Mouse (Mus musculus): ENCODE measurements around the gene Aars2. TPM values are rescaled to one million over a fixed set of nuclear protein-coding genes. Genes with fewer than 3 reads are reported as not detected.
A peak's percentile ranks its signal among the peaks of the same experiment; 100 is the strongest.

Aars2 gene
- polyA plus RNA-seq, 1 experiment from 2014 or later: 25.2 TPM

DNA sequence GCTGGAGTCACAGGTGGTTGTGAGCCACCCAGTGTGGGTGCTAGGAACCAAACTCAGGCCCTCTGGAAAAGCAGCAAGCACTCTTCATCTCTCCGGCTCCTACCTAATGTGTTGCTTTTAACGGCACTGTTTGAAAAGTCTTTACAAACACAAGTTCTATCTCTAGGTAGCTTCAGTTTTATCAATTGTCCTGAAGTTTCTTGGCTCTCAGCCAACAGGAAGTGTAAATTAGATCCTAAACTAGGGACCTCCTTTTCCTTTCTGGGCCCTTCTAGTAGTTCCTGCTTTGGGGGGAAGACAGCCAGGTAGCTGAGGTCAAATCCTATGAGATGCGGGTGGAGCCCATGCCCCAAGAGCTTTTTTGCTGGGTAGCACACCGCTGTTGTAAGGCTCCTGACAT lies 4.2 kb downstream of the Aars2 start:
- 90% methylated on average over 4 of the region's 4 CpGs for WGBS

GRCm38 (mm10) chr17:45511757-45512156 lies 5.1 kb downstream of the Aars2 start:
- H3K9ac ChIP-seq (ENCODE audit: low read length): no peak overlapping the region
- H3K9me3 ChIP-seq (ENCODE audit: control insufficient read depth, low read length): no peaks in the 10 kb centered on the region
- no peak overlapping the region for H3K4me2 ChIP-seq (ENCODE audit: low read depth, low read length, severe bottlenecking)
- no peak overlapping the region for H3K4me3 ChIP-seq (ENCODE audit: low read depth, low read length)
- peaks cover 3% of the 10 kb centered on the region; the same call in 1 of the 2 replicates for H3K36me3 ChIP-seq (ENCODE audit: control insufficient read depth, insufficient read depth, low read length)
- DNase-seq (ENCODE audit: low spot score): no peak
- no peaks in the 10 kb centered on the region for H3K4me1 ChIP-seq (replicated peaks; ENCODE audit: control insufficient read depth, insufficient read depth, low read length)
- WGBS: 94% methylated on average over 4 of the region's 4 CpGs
- no peak for ATAC-seq (replicated peaks; ENCODE audit: low FRiP score)
- no peaks in the 10 kb centered on the region for H3K27me3 ChIP-seq (ENCODE audit: control insufficient read depth, insufficient read depth, low read length)
- no peak overlapping the region for H3K27ac ChIP-seq (ENCODE audit: low read depth, low read length)

More for the DNA sequence above, 4.2 kb downstream of the Aars2 start:
- no peak for ATAC-seq (replicated peaks; ENCODE audit: low FRiP score)
- Histone ChIP-seq H3K4me3 (ENCODE audit: low read depth, low read length) (no peak overlapping the region), H3K4me2 (ENCODE audit: low read depth, low read length, severe bottlenecking) (no peak overlapping the region), H3K27me3 (ENCODE audit: control insufficient read depth, insufficient read depth, low read length) (no peaks in the 10 kb centered on the region), H3K27ac (ENCODE audit: low read depth, low read length) (no peak overlapping the region), H3K9me3 (ENCODE audit: control insufficient read depth, low read length) (no peaks in the 10 kb centered on the region), H3K36me3 (ENCODE audit: control insufficient read depth, insufficient read depth, low read length) (peaks cover 3% of the 10 kb centered on the region; the same call in 1 of the 2 replicates), H3K4me1 (replicated peaks; ENCODE audit: control insufficient read depth, insufficient read depth, low read length) (no peaks in the 10 kb centered on the region; the same call in 1 of the 2 replicates), H3K9ac (ENCODE audit: low read length) (no peak overlapping the region)
- DNase-seq (ENCODE audit: low spot score): no peak

GRCm38 (mm10) chr17:45515204-45515726 lies 8.6 kb downstream of the Aars2 start:
- no peak overlapping the region for H3K9ac ChIP-seq (ENCODE audit: low read length)
- DNase-seq (ENCODE audit: low spot score) (no peak), ATAC-seq (replicated peaks; ENCODE audit: low FRiP score) (no peak)
- no peaks in the 10 kb centered on the region for H3K9me3 ChIP-seq (ENCODE audit: control insufficient read depth, low read length)
- H3K4me3 ChIP-seq (ENCODE audit: low read depth, low read length): no peak overlapping the region
- no peaks in the 10 kb centered on the region; the same call in 1 of the 2 replicates for H3K36me3 ChIP-seq (ENCODE audit: control insufficient read depth, insufficient read depth, low read length)
- H3K4me2 ChIP-seq (ENCODE audit: low read depth, low read length, severe bottlenecking): no peak overlapping the region
- H3K27me3 ChIP-seq (ENCODE audit: control insufficient read depth, insufficient read depth, low read length): no peaks in the 10 kb centered on the region
- H3K27ac ChIP-seq (ENCODE audit: low read depth, low read length): no peak overlapping the region
- 59% methylated on average over 15 of the region's 15 CpGs for WGBS
- no peaks in the 10 kb centered on the region for H3K4me1 ChIP-seq (replicated peaks; ENCODE audit: control insufficient read depth, insufficient read depth, low read length)

DNA sequence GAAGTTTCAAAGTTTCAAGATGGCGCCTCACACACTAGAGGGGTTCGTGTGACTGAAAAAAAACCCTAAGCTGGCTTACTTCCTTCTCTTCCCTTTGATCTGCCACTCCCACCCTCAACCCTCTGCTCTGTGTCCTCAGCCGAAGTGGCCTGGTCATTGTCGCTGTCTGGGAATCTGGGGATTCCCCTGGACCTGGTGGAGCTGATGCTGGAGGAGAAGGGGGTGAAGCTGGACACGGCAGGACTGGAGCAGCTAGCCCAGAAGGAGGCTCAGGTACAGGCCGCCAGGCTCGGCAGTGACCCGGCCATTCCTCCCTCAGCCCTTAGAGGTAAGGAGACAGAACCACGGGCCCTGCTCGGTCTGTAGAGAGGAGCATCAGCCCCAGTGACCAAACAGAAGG lies 9.2 kb downstream of the Aars2 start:
- Histone ChIP-seq H3K4me1 (replicated peaks; ENCODE audit: control insufficient read depth, insufficient read depth, low read length) (no peaks in the 10 kb centered on the region), H3K27me3 (ENCODE audit: control insufficient read depth, insufficient read depth, low read length) (no peaks in the 10 kb centered on the region), H3K36me3 (ENCODE audit: control insufficient read depth, insufficient read depth, low read length) (no peaks in the 10 kb centered on the region; the same call in 1 of the 2 replicates), H3K27ac (ENCODE audit: low read depth, low read length) (no peak overlapping the region), H3K9me3 (ENCODE audit: control insufficient read depth, low read length) (no peaks in the 10 kb centered on the region), H3K4me2 (ENCODE audit: low read depth, low read length, severe bottlenecking) (no peak overlapping the region), H3K4me3 (ENCODE audit: low read depth, low read length) (no peak overlapping the region), H3K9ac (ENCODE audit: low read length) (no peak overlapping the region)
- 90% methylated on average over 10 of the region's 10 CpGs for WGBS
- no peak for ATAC-seq (replicated peaks; ENCODE audit: low FRiP score)
- no peak for DNase-seq (ENCODE audit: low spot score)

DNA sequence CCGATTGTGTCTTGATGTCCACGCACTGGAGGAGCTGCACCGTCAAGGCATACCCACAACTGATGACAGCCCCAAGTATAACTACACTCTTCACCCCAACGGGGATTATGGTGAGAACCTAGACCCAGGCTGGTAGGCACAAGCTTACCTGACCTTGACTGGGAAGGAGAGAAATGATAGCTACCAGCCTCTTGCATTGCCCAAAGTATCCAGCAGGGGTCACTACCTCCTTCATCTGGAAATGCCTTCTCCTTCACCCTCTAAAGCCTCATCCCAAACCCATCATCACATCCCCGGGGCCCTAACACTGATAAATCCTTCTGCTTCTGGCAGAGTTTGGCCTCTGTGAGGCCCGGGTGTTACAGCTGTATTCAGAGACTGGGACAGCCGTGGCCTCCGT lies 9.8 kb downstream of the Aars2 start:
- no peaks in the 10 kb centered on the region for H3K9me3 ChIP-seq (ENCODE audit: control insufficient read depth, low read length)
- 56% methylated on average over 8 of the region's 8 CpGs for WGBS
- H3K9ac ChIP-seq (ENCODE audit: low read length): no peak overlapping the region
- H3K4me2 ChIP-seq (ENCODE audit: low read depth, low read length, severe bottlenecking): no peak overlapping the region
- no peaks in the 10 kb centered on the region for H3K4me1 ChIP-seq (replicated peaks; ENCODE audit: control insufficient read depth, insufficient read depth, low read length)
- no peaks in the 10 kb centered on the region; the same call in 1 of the 2 replicates for H3K36me3 ChIP-seq (ENCODE audit: control insufficient read depth, insufficient read depth, low read length)
- ATAC-seq (replicated peaks; ENCODE audit: low FRiP score) (peak; percentile 55; the same call in 1 of the 2 replicates), DNase-seq (ENCODE audit: low spot score) (peak; percentile 86)
- no peaks in the 10 kb centered on the region for H3K27me3 ChIP-seq (ENCODE audit: control insufficient read depth, insufficient read depth, low read length)
- no peak overlapping the region for H3K4me3 ChIP-seq (ENCODE audit: low read depth, low read length)
- no peak overlapping the region for H3K27ac ChIP-seq (ENCODE audit: low read depth, low read length)

DNA sequence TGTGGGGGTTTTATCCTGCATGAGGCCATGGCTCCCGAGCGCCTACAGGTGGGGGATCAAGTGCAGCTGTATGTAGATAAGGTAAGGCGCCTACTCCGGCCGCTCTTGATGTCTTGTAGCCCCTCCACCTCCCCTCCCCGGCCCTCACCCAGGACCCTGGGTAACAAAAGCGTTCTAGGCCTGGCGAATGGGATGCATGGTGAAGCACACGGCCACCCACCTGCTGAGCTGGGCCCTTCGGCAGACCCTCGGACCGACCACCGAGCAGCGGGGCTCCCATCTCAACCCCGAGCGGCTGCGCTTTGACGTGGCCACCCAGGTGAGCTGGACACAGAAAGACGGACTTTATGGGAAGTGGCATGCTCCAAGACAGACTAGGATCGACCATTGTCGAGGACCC lies 10.5 kb downstream of the Aars2 start:
- H3K27ac ChIP-seq (ENCODE audit: low read depth, low read length): no peak overlapping the region
- WGBS: 94% methylated on average over 21 of the region's 21 CpGs
- H3K4me1 ChIP-seq (replicated peaks; ENCODE audit: control insufficient read depth, insufficient read depth, low read length): no peaks in the 10 kb centered on the region
- no peak overlapping the region for H3K9ac ChIP-seq (ENCODE audit: low read length)
- no peaks in the 10 kb centered on the region for H3K9me3 ChIP-seq (ENCODE audit: control insufficient read depth, low read length)
- H3K4me2 ChIP-seq (ENCODE audit: low read depth, low read length, severe bottlenecking): no peak overlapping the region
- no peak for ATAC-seq (replicated peaks; ENCODE audit: low FRiP score)
- no peaks in the 10 kb centered on the region for H3K36me3 ChIP-seq (ENCODE audit: control insufficient read depth, insufficient read depth, low read length)
- H3K4me3 ChIP-seq (ENCODE audit: low read depth, low read length): no peak overlapping the region
- no peak for DNase-seq (ENCODE audit: low spot score)
- no peaks in the 10 kb centered on the region for H3K27me3 ChIP-seq (ENCODE audit: control insufficient read depth, insufficient read depth, low read length)

DNA sequence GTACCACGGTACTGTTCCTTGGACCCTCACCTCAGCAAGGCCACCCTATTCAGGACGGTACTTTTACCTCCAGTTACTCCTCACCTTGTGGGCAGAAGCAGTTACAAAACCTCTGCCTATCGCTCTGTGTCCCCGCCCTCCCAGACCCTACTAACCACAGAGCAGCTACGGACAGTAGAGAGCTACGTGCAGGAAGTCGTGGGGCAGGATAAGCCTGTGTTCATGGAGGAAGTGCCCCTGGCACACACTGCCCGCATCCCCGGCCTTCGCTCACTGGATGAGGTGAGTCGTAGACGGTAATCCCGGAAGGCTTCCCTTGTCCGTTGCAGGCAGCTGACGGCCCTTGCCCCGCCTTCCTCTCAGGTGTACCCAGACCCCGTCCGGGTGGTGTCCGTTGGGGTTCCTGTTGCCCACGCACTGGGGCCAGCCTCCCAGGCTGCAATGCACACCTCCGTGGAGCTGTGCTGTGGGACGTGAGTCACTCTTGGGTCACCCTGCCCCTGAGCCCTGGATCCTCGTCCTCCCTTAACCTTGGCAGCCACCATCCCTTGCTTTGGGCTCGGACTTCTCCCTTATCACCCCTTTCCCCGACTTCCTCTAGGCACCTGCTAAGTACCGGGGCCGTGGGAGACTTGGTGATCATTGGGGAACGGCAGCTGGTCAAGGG lies 11.0 kb downstream of the Aars2 start:
- H3K4me3 ChIP-seq (ENCODE audit: low read depth, low read length): no peak overlapping the region
- H3K4me1 ChIP-seq (replicated peaks; ENCODE audit: control insufficient read depth, insufficient read depth, low read length): no peaks in the 10 kb centered on the region
- DNase-seq (ENCODE audit: low spot score) (no peak), ATAC-seq (replicated peaks; ENCODE audit: low FRiP score) (no peak)
- WGBS: 90% methylated on average over 28 of the region's 28 CpGs
- H3K27ac ChIP-seq (ENCODE audit: low read depth, low read length): no peak overlapping the region
- no peaks in the 10 kb centered on the region for H3K27me3 ChIP-seq (ENCODE audit: control insufficient read depth, insufficient read depth, low read length)
- H3K9ac ChIP-seq (ENCODE audit: low read length): no peak overlapping the region
- no peak overlapping the region for H3K4me2 ChIP-seq (ENCODE audit: low read depth, low read length, severe bottlenecking)
- no peaks in the 10 kb centered on the region for H3K9me3 ChIP-seq (ENCODE audit: control insufficient read depth, low read length)
- no peaks in the 10 kb centered on the region for H3K36me3 ChIP-seq (ENCODE audit: control insufficient read depth, insufficient read depth, low read length)

- H3K27ac ChIP-seq (ENCODE audit: low read depth, low read length): no peak overlapping the region
- no peak overlapping the region for H3K4me2 ChIP-seq (ENCODE audit: low read depth, low read length, severe bottlenecking)
Observed at GRCm38 (mm10) chr17:45518766-45519475, 12.3 kb downstream of the Aars2 start.

More at GRCm38 (mm10) chr17:45518766-45519475, 12.3 kb downstream of the Aars2 start:
- no peak overlapping the region for H3K4me3 ChIP-seq (ENCODE audit: low read depth, low read length)
- 0 out of 2 replicates have a peak, but pooled peaks cover 2% of the 10 kb centered on the region for H3K4me1 ChIP-seq (replicated peaks; ENCODE audit: control insufficient read depth, insufficient read depth, low read length)
- DNase-seq (ENCODE audit: low spot score) (no peak), ATAC-seq (replicated peaks; ENCODE audit: low FRiP score) (no peak)
- H3K36me3 ChIP-seq (ENCODE audit: control insufficient read depth, insufficient read depth, low read length): no peaks in the 10 kb centered on the region
- no peaks in the 10 kb centered on the region for H3K9me3 ChIP-seq (ENCODE audit: control insufficient read depth, low read length)
- H3K9ac ChIP-seq (ENCODE audit: low read length): no peak overlapping the region
- no peaks in the 10 kb centered on the region for H3K27me3 ChIP-seq (ENCODE audit: control insufficient read depth, insufficient read depth, low read length)
- WGBS: 90% methylated on average over 12 of the region's 12 CpGs
